Mouse (Mus musculus): ENCODE results near the gene Mdc1.

Mdc1 gene

DNA sequence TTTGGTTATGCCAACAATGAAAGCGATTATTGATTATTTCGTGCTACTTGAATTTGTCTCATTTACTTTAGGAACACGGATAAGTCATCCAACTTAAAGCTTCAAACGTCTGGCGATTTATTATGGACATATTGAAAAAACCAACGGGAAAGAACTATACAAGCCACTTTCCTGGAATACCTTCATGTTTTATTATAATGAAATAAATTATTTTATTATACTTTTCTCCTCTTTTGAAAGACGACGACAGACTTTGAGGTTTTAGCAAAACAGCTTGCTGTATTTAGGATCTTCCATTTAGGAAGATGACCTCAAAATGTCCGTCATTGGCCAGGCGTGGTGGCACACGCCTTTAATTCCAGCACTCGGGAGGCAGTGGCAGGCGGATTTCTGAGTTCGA, 754 bp upstream of the Mdc1 start:
- ATAC-seq (ENCODE audit: insufficient number of reproducible peaks, low FRiP score, low TSS enrichment): no peak

DNA sequence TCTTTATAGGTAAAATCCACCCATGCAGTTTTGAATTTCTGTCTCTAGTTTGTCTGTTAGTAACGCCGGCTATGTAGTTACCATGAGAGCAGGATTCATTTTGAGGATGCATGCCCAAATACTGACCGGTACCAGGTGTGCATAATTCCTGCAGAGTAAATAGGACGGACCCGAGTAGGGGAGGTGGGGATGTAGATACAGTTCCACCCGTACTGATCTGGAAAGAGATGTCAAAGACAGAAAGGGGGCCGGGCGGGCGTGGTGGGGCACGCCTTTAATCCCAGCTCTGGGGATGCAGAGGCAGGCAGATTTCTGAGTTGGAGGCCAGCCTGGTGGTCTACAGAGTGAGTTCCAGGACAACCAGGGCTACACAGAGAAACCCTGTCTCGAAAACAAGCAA, 691 bp downstream of the Mdc1 start:
- ATAC-seq (ENCODE audit: insufficient number of reproducible peaks, low FRiP score, low TSS enrichment): no peak

- ATAC-seq (ENCODE audit: insufficient number of reproducible peaks, low FRiP score, low TSS enrichment): no peak
Measured at GRCm38 (mm10) chr17:35843514-35843913, 2.2 kb downstream of the Mdc1 start.

GRCm38 (mm10) chr17:35848112-35848511, 6.8 kb downstream of the Mdc1 start:
- no peak for ATAC-seq (ENCODE audit: insufficient number of reproducible peaks, low FRiP score, low TSS enrichment)

DNA sequence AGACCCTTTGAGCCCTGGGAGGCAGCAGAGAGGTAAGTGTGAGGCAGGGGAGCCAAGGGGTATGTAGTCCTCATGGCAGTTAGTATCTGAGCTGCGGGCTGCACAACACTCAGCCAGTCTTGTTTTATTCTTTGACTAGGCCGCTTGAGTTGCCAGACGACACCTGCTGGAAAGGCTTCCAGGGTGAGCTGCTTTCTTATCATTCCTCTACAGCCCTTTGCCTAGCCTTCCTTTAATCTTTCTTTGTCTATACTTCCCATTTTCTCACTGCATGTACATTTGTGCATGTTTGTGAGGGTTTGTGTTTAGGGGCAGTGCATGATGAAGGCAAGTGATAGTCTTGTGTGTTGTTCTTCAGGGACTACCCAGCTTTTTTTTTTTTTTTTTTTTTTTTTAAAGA, 9.7 kb downstream of the Mdc1 start:
- ATAC-seq (ENCODE audit: insufficient number of reproducible peaks, low FRiP score, low TSS enrichment): no peak

- ATAC-seq (ENCODE audit: insufficient number of reproducible peaks, low FRiP score, low TSS enrichment): no peak
Measured at GRCm38 (mm10) chr17:35859371-35859770, 18.1 kb downstream of the Mdc1 start.

DNA sequence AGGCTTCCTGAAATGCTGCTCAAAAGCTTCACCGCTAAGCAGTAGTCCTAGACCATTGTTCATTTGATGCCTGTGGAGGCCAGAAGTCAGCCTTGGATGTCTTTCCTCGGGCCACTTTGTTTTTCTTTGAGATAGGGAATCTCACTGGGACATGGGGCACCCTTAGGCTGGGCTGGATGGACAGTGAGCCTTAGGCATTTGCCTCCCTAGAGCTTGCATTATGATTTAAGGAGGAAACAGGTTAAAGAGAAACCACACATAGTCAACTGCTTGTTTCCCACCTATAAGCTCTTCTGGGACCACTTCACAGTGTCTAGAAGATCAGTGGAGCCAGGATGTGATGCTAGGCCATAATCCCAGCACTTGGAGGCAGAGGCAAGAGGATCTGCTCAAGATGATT, 18.5 kb downstream of the Mdc1 start:
- ATAC-seq (ENCODE audit: insufficient number of reproducible peaks, low FRiP score, low TSS enrichment): no peak

DNA sequence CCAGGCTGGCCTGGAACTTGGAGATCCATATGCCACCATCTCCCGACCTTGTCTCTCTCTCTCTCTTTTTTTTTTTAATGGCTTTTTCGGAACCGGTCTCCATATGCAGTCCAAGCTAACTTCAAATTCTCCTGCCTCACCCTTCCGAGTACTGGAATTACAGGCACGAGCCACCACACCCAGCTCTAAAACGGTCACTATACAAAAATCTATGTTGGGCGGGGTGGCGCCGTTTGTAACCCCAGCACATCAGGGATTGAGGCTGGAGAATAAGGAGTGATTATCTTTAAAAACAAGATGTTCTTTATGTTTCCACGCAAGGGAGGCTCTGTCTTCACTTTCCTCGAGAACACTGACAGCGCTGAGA, 19.5 kb downstream of the Mdc1 start:
- ATAC-seq (ENCODE audit: insufficient number of reproducible peaks, low FRiP score, low TSS enrichment): no peak

DNA sequence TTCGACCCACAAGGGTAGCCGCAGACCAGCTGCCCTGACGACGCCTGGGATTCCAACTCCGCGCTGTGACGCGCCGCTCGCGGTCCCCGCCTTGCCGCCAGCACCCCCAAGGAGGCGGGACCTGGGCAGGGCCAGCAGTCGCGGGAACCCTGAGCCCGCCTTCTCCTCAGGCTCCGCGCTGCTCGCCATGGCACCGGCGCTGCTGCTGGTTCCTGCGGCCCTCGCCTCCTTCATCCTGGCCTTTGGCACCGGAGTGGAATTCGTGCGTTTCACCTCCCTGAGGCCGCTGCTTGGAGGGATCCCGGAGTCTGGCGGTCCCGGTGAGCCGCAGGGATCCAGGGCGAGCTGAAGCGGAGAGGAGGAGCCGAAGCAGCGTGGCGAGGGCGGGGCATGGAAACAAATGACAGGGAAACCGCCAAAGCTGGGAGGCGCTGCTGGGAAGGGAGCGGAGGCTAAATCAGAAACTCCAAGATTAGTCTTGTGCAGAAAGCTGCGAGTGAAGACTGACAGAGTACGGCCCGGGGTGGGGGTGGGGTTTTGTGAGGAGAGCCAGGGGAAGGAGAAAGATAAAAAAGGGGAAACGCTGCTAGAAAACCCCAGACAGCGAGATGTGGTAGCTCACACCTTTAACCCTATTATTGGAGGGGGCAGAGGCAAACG, 20.0 kb downstream of the Mdc1 start, which contains the start of gene Nrm:
TSS of gene Nrm (plus strand) at position 121 of the 660 bp plus-strand sequence.
- ATAC-seq (ENCODE audit: insufficient number of reproducible peaks, low FRiP score, low TSS enrichment): peak; percentile 94

DNA sequence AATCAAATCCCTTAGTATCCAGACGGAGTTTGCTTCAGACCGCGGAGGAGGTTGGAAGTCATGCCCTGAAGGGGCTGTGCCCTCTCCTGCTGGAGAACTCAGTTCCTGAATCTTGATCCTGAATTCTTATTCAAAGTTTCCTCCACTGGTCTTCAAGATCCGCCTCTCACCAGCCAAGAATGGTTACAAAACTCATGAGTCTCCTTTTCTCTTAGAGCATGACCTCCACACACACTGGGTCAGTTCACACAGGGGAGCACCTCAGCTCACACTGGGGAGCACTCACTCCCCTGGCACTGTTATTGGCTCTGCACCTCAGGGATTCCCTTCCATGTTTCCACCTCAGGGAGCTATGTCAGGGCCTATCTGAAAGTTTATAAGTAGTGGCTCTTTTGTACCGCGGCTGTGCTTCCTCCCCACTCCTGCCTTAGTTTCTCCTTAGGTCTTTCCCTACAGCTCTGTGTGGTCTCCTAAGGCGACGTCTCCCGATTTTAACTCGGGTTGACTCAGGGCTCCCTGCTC, 23.6 kb downstream of the Mdc1 start:
- no peak for ATAC-seq (ENCODE audit: insufficient number of reproducible peaks, low FRiP score, low TSS enrichment)

DNA sequence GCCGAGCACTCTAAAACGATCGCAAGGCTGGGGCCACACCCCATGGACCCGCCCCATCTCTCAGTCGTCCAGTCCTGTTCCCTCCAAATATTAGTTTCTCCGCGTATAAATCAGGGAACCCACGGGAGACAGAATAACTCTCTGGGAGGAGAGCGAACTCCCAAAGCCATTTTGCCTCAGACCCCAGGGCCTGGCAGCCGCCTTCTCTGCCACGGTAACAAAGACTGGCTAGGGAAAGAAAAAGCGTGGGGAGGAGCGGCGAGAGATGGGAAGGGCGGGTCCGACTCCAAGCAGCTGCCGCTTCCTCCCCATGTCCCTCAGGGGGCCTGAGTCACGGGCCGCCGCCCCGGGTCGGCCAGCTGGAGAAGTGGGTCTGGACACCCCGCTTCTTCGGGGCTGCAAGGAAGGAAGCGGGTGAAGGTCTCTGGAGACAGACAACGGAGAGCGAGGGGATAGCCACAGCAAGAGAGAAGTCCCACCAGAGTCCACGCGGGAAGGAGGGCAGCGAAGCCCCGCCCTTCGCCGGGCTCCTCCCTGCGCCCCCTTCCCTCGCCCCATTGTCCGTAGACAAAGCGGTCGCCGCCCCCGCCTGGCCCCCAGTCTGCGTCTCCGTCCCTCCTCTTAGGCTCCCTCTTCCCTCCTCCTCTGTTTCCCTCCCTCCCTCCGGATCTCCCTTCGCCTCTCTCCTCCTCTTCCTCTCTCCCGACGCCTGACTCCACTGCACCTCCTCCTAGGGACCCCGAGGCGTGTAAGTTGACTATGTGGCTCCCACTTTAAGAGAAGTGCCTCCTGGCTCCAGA, 24.4 kb downstream of the Mdc1 start, which contains the start of gene Ppp1r18:
TSS of gene Ppp1r18 (plus strand) at position 113 of the 800 bp plus-strand sequence.
- ATAC-seq (ENCODE audit: insufficient number of reproducible peaks, low FRiP score, low TSS enrichment): no peak

GRCm38 (mm10) chr17:35866281-35866831, 25.0 kb downstream of the Mdc1 start:
- ATAC-seq (ENCODE audit: insufficient number of reproducible peaks, low FRiP score, low TSS enrichment): no peak

- no peak for ATAC-seq (ENCODE audit: insufficient number of reproducible peaks, low FRiP score, low TSS enrichment)
Measured at GRCm38 (mm10) chr17:35866911-35867890, 25.9 kb downstream of the Mdc1 start.

DNA sequence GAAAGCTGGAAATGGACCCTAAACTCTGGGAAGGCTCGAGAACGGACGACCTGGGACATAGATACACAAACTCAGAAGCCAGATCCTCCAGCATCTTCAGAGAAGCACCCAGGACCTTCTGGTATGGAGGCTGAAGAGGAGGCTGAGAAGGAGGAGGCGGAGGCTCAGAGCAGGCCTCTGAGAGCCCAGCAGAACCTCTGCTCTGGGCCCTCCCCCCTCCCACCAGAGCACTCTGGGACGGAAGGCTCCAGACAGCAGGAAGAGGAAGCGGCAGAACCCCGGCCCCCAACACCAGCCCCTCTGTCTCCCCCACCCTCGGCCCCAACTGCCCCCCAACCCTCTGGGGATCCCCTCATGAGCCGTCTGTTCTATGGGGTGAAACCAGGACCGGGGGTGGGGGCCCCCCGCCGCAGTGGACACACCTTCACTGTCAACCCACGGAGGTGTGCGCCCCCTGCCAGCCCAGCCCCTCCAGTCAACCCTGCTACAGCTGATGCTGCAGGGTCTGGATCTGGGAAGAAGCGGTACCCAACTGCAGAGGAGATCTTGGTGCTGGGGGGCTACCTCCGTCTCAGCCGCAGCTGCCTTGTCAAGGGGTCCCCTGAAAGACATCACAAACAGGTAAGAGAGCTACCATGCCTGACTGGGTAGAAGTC, 27.0 kb downstream of the Mdc1 start:
- ATAC-seq (ENCODE audit: insufficient number of reproducible peaks, low FRiP score, low TSS enrichment): no peak

- ATAC-seq (ENCODE audit: insufficient number of reproducible peaks, low FRiP score, low TSS enrichment): no peak
Measured at GRCm38 (mm10) chr17:35868961-35869345, 27.6 kb downstream of the Mdc1 start.

DNA sequence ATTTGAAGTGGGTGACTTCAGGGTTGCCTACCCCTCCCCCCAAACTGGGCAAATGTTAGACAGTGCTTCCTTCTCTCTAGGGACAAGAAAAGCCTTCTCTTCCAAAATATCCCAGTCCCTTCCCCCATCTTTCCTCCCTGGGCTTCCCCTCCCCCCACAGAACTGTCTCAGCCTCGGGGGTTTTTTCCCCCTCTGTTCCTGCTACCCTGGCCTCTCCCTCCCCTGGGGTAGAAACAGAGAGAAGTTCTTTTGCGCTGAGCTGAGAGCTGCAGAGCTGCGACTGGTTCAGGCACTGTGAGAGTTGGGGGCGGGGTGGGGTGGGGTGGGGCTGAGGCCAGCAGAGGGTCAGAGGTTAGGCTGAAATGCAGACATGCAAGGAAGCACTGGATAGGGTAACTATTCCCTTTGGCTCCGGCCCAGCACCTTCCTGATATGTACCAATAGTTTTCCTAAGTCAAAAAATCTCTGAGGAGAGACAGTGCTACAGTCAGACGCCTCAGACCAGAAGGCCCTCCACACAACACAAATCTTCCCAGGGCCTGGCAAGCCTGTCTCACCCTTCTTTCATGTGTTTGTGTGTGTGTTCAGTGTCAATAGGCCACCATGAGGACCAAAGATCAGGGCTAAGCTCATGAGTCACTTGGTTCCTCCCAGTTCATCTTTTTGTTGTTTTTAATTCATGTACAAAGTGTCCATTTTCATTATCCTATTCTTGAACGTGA, 28.2 kb downstream of the Mdc1 start:
- ATAC-seq (ENCODE audit: insufficient number of reproducible peaks, low FRiP score, low TSS enrichment): no peak

GRCm38 (mm10) chr17:35870151-35870883, 29.0 kb downstream of the Mdc1 start:
- ATAC-seq (ENCODE audit: insufficient number of reproducible peaks, low FRiP score, low TSS enrichment): no peak

Data from cerebellum, adult (tissue).